Mouse (Mus musculus) stomach, embryonic 16.5 days (tissue): ENCODE measurements at regions not wholly inside any gene's neighbourhood (a gene's known extent, or its start where the extent isn't known, plus 50 kb on each side); places are given as distances from the start of the nearest gene placed in this dataset.

Experiments
- ATAC-seq: fragments of 200-750 bp; cut with Nextera tagmentation; 2 replicates; pipeline ENCODE4 v1.8.0; 2017; ENCODE audit warnings: moderate number of reproducible peaks, moderate TSS enrichment; ENCODE audit not compliant: insufficient read depth, low FRiP score
- H3K27ac ChIP-seq: fragments of 300-500 bp; sonication (generic); 2 replicates; pipeline ENCODE4 v1.5.1; 2014; ENCODE audit warnings: low read length
- H3K27me3 ChIP-seq: fragments of 300-500 bp; sonication (generic); 2 replicates; pipeline ENCODE4 v1.6.1; 2014; ENCODE audit warnings: low read length, control low read depth, mixed read lengths; ENCODE audit not compliant: control insufficient read depth, insufficient read depth
- H3K36me3 ChIP-seq: fragments of 300-500 bp; sonication (generic); 2 replicates; pipeline ENCODE4 v1.6.1; 2014; ENCODE audit warnings: low read length; ENCODE audit not compliant: control insufficient read depth, insufficient read depth
- H3K4me1 ChIP-seq: fragments of 300-500 bp; sonication (generic); 2 replicates; pipeline ENCODE4 v1.6.1; 2014; ENCODE audit warnings: low read length, control low read depth, mixed read lengths; ENCODE audit not compliant: control insufficient read depth, insufficient read depth
- H3K4me2 ChIP-seq: fragments of 300-500 bp; sonication (generic); 2 replicates; pipeline ENCODE4 v1.6.1; 2014; ENCODE audit warnings: low read depth, low read length, mixed read lengths
- H3K4me3 ChIP-seq: fragments of 300-500 bp; sonication (generic); replicated peaks from 2 replicates; pipeline ENCODE4 v1.5.1; 2014; ENCODE audit warnings: mild to moderate bottlenecking, low read length
- H3K9ac ChIP-seq: fragments of 300-500 bp; sonication (generic); 2 replicates; pipeline ENCODE4 v1.6.1; 2014; ENCODE audit warnings: low read length
- H3K9me3 ChIP-seq: fragments of 300-500 bp; sonication (generic); replicated peaks from 2 replicates; pipeline ENCODE4 v1.6.1; 2016; ENCODE audit warnings: low read length, control low read depth; ENCODE audit not compliant: control insufficient read depth
- WGBS: fragments of 180-500 bp; shearing (Covaris S2); extraction: QIAGEN DNeasy Blood & Tissue Kit; methylation state at CpG from one replicate; pipeline ENCODE4 v1.1.7; 2014; 5-methylcytosine and 5-hydroxymethylcytosine counted together

- no peaks in the 10 kb centered on the region for H3K9me3 ChIP-seq
- peak overlapping the region; percentile 65 for H3K4me2 ChIP-seq
- H3K4me3 ChIP-seq = peak overlapping the region; percentile 34
- H3K36me3 ChIP-seq = no peaks in the 10 kb centered on the region
- peak overlapping the region; percentile 76 for H3K9ac ChIP-seq
- H3K4me1 ChIP-seq = peaks cover 18% of the 10 kb centered on the region
- peaks cover 3% of the 10 kb centered on the region; the same call in 1 of the 2 replicates for H3K27me3 ChIP-seq
- no peak for ATAC-seq
- WGBS = 2% methylated on average over 22 of the region's 22 CpGs
- H3K27ac ChIP-seq = peak overlapping the region; percentile 98
These were observed 262.5 kb upstream of the Nfe2l3 start for GRCm38 (mm10) chr6:51169971-51170411.

GRCm38 (mm10) chr6:51170414-51170813 is 262.1 kb upstream of the Nfe2l3 start:
- Histone ChIP-seq H3K4me3 (peak overlapping the region; percentile 34), H3K4me1 (peaks cover 18% of the 10 kb centered on the region), H3K27ac (peak overlapping the region; percentile 98), H3K9me3 (no peaks in the 10 kb centered on the region), H3K27me3 (peaks cover 7% of the 10 kb centered on the region), H3K9ac (peak overlapping the region; percentile 76; the same call in 1 of the 2 replicates), H3K4me2 (peak overlapping the region; percentile 65), H3K36me3 (no peaks in the 10 kb centered on the region)
- WGBS = under 1% methylated on average over 11 of the region's 11 CpGs
- ATAC-seq = no peak

GRCm38 (mm10) chr6:51170871-51171270 is 261.6 kb upstream of the Nfe2l3 start:
- ATAC-seq = peak; percentile 85
- Histone ChIP-seq H3K4me1 (peaks cover 18% of the 10 kb centered on the region), H3K4me2 (peak overlapping the region; percentile 65), H3K9me3 (no peaks in the 10 kb centered on the region), H3K9ac (no peak overlapping the region), H3K36me3 (no peaks in the 10 kb centered on the region), H3K4me3 (no peak overlapping the region), H3K27ac (no peak overlapping the region), H3K27me3 (peaks cover 10% of the 10 kb centered on the region)
- under 1% methylated on average over 11 of the region's 11 CpGs for WGBS

- Histone ChIP-seq H3K27me3 (peaks cover 18% of the 10 kb centered on the region), H3K4me3 (peak overlapping the region; percentile 21; the same call in 1 of the 2 replicates), H3K9ac (peak overlapping the region; percentile 64), H3K4me1 (peaks cover 18% of the 10 kb centered on the region), H3K4me2 (peak overlapping the region; percentile 72), H3K9me3 (no peaks in the 10 kb centered on the region), H3K27ac (peak overlapping the region; percentile 89), H3K36me3 (no peaks in the 10 kb centered on the region)
- ATAC-seq = no peak
- 3% methylated on average over 22 of the region's 22 CpGs for WGBS
These were observed 260.7 kb upstream of the Nfe2l3 start for GRCm38 (mm10) chr6:51171761-51172160.

- Histone ChIP-seq H3K27me3 (peaks cover 22% of the 10 kb centered on the region), H3K27ac (peak overlapping the region; percentile 89), H3K4me3 (peak overlapping the region; percentile 38), H3K4me1 (peaks cover 18% of the 10 kb centered on the region), H3K36me3 (no peaks in the 10 kb centered on the region), H3K4me2 (peak overlapping the region; percentile 72), H3K9me3 (no peaks in the 10 kb centered on the region), H3K9ac (peak overlapping the region; percentile 64)
- no peak for ATAC-seq
- WGBS = 5% methylated on average over 12 of the region's 12 CpGs
These were observed 260.1 kb upstream of the Nfe2l3 start for GRCm38 (mm10) chr6:51172331-51172791.

GRCm38 (mm10) chr6:51172856-51173619 is 259.4 kb upstream of the Nfe2l3 start:
- Histone ChIP-seq H3K4me3 (peak overlapping the region; percentile 38), H3K9ac (peak overlapping the region; percentile 64), H3K9me3 (no peaks in the 10 kb centered on the region), H3K4me1 (peaks cover 15% of the 10 kb centered on the region), H3K27me3 (peaks cover 22% of the 10 kb centered on the region), H3K27ac (peak overlapping the region; percentile 89), H3K36me3 (no peaks in the 10 kb centered on the region), H3K4me2 (peak overlapping the region; percentile 72)
- ATAC-seq = peak; percentile 87
- WGBS = 1% methylated on average over 25 of the region's 25 CpGs

GRCm38 (mm10) chr6:51173620-51174442 is 258.6 kb upstream of the Nfe2l3 start:
- peaks cover 7% of the 10 kb centered on the region; the same call in 1 of the 2 replicates for H3K4me1 ChIP-seq
- no peak for ATAC-seq
- H3K4me2 ChIP-seq = peak overlapping the region; percentile 72
- H3K27ac ChIP-seq = peak overlapping the region; percentile 72
- 7% methylated on average over 28 of the region's 28 CpGs for WGBS
- H3K9ac ChIP-seq = peak overlapping the region; percentile 57
- no peaks in the 10 kb centered on the region for H3K9me3 ChIP-seq
- peaks cover 22% of the 10 kb centered on the region for H3K27me3 ChIP-seq
- no peaks in the 10 kb centered on the region for H3K36me3 ChIP-seq
- peak overlapping the region; percentile 32 for H3K4me3 ChIP-seq

- Histone ChIP-seq H3K9me3 (no peaks in the 10 kb centered on the region), H3K36me3 (no peaks in the 10 kb centered on the region), H3K4me1 (peaks cover 7% of the 10 kb centered on the region; the same call in 1 of the 2 replicates), H3K27me3 (peaks cover 22% of the 10 kb centered on the region), H3K4me2 (peak overlapping the region; percentile 72), H3K9ac (no peak overlapping the region), H3K27ac (no peak overlapping the region), H3K4me3 (peak overlapping the region; percentile 32)
- no peak for ATAC-seq
- 28% methylated on average over 18 of the region's 18 CpGs for WGBS
These were observed 257.9 kb upstream of the Nfe2l3 start for GRCm38 (mm10) chr6:51174443-51175021.
